Mouse (Mus musculus) large intestine, adult 2 months (tissue): ENCODE data around the gene Sapcd1. TPM values are rescaled to one million over a fixed set of nuclear protein-coding genes. Genes with fewer than 3 reads are reported as not detected.

Experiments used
- DNase-seq: peaks from one replicate; pipeline ENCODE4 v3.0.0-alpha.2; 2012; ENCODE audit warnings: low read depth, low spot score
- WGBS: fragments of 180-500 bp; shearing (Covaris S2); methylation state at CpG from one replicate; pipeline ENCODE4 v1.1.7; 2018; 5-methylcytosine and 5-hydroxymethylcytosine counted together
- polyA plus RNA-seq: library from polyadenylated mRNA; depleted of rRNA; stranded (reverse); fragments of >200 nt; gene quantifications from 2 replicates; pipeline ENCODE4 v1.2.3, GENCODE M21; 2012

Sapcd1 gene
- polyA plus RNA-seq, 1 experiment: 0.83 TPM

GRCm38 (mm10) chr17:35032323-35032870 lies 4.6 kb upstream of the Sapcd1 start:
- 72% methylated on average over 8 of the region's 8 CpGs for WGBS

GRCm38 (mm10) chr17:35031880-35032279 lies 4.1 kb upstream of the Sapcd1 start:
- DNase-seq: no peak
- 68% methylated on average over 7 of the region's 7 CpGs for WGBS

More at GRCm38 (mm10) chr17:35032323-35032870, 4.6 kb upstream of the Sapcd1 start:
- no peak for DNase-seq

GRCm38 (mm10) chr17:35031272-35031671 lies 3.5 kb upstream of the Sapcd1 start:
- WGBS: 87% methylated on average over 11 of the region's 11 CpGs
- DNase-seq: no peak

- no peak for DNase-seq
- WGBS: 42% methylated on average over 19 of the region's 19 CpGs
Measured at GRCm38 (mm10) chr17:35029691-35030532, 2.1 kb upstream of the Sapcd1 start.

- DNase-seq: no peak
- 90% methylated on average over 2 of the region's 2 CpGs for WGBS
Measured at GRCm38 (mm10) chr17:35028315-35028714, 499 bp upstream of the Sapcd1 start.

GRCm38 (mm10) chr17:35026206-35026605 lies 1.6 kb downstream of the Sapcd1 start:
- WGBS: 81% methylated on average over 5 of the region's 5 CpGs
- DNase-seq: no peak

- WGBS: 70% methylated on average over 10 of the region's 10 CpGs
Measured at GRCm38 (mm10) chr17:35024691-35025488, 2.9 kb downstream of the Sapcd1 start.

GRCm38 (mm10) chr17:35024261-35024660 lies 3.6 kb downstream of the Sapcd1 start:
- WGBS: 68% methylated on average over 13 of the region's 13 CpGs
- no peak for DNase-seq

More at GRCm38 (mm10) chr17:35024691-35025488, 2.9 kb downstream of the Sapcd1 start:
- DNase-seq: no peak

- no peak for DNase-seq
- 47% methylated on average over 4 of the region's 4 CpGs for WGBS
Measured at GRCm38 (mm10) chr17:35023756-35024155, 4.1 kb downstream of the Sapcd1 start.

- WGBS: 84% methylated on average over 5 of the region's 5 CpGs
- DNase-seq: no peak
Measured at GRCm38 (mm10) chr17:35023221-35023620, 4.6 kb downstream of the Sapcd1 start.

- DNase-seq: no peak
- WGBS: 92% methylated on average over 8 of the region's 8 CpGs
Measured at GRCm38 (mm10) chr17:35022541-35023060, 5.2 kb downstream of the Sapcd1 start.

- no peak for DNase-seq
- 54% methylated on average over 6 of the region's 6 CpGs for WGBS
Measured at GRCm38 (mm10) chr17:35021842-35022477, 5.9 kb downstream of the Sapcd1 start.

GRCm38 (mm10) chr17:35021163-35021808 lies 6.5 kb downstream of the Sapcd1 start:
- WGBS: 24% methylated on average over 17 of the region's 17 CpGs
- no peak for DNase-seq

- no peak for DNase-seq
- WGBS: 93% methylated on average over 8 of the region's 8 CpGs
Measured at GRCm38 (mm10) chr17:35020551-35020950, 7.3 kb downstream of the Sapcd1 start.

GRCm38 (mm10) chr17:35019894-35020293 lies 7.9 kb downstream of the Sapcd1 start:
- 94% methylated on average over 11 of the region's 11 CpGs for WGBS
- DNase-seq: no peak

- no peak for DNase-seq
- whole genome bisulfite sequencing: 40% methylated on average over 3 of the region's 3 CpGs
Measured at GRCm38 (mm10) chr17:35018171-35018570, 9.6 kb downstream of the Sapcd1 start.

- no peak for DNase-seq
- WGBS: 72% methylated on average over 14 of the region's 14 CpGs
Measured at GRCm38 (mm10) chr17:35017706-35018030, 10.1 kb downstream of the Sapcd1 start.

GRCm38 (mm10) chr17:35016791-35017705 lies 10.8 kb downstream of the Sapcd1 start:
- no peak for DNase-seq
- 64% methylated on average over 10 of the region's 10 CpGs for WGBS
